Mouse (Mus musculus) liver, embryonic 14.5 days (tissue): ENCODE measurements around the gene Olah. TPM values are rescaled to one million over a fixed set of nuclear protein-coding genes. Genes with fewer than 3 reads are reported as not detected.
"Not testable (repeated sequence)": the region's sequence is repeated elsewhere in the genome, so short reads cannot be mapped to it uniquely, and the experiment has no call there.

Source experiments
- ATAC-seq: fragments of 200-750 bp; cut with Nextera tagmentation; 2 replicates; pipeline ENCODE4 v1.8.0; 2017; ENCODE audit warnings: moderate number of reproducible peaks, mild to moderate bottlenecking, moderate library complexity; ENCODE audit not compliant: insufficient read depth
- DNase-seq, 3 experiments: peaks; one replicate each; pipeline ENCODE4 v3.0.0-alpha.2; 2012 to 2013; ENCODE audit warnings: low read depth in 3 of 3, low spot score in 3 of 3
- H3K27ac ChIP-seq: fragments of 300-500 bp; sonication (generic); 2 replicates; pipeline ENCODE4 v1.5.1; 2014; ENCODE audit warnings: moderate library complexity, mild to moderate bottlenecking, control low read depth, inconsistent platforms
- H3K27me3 ChIP-seq: fragments of 300-500 bp; sonication (generic); 2 replicates; pipeline ENCODE4 v1.6.1; 2014; ENCODE audit warnings: mild to moderate bottlenecking, low read length, moderate library complexity; ENCODE audit not compliant: control insufficient read depth, insufficient read depth
- H3K36me3 ChIP-seq: fragments of 300-500 bp; sonication (generic); replicated peaks from 2 replicates; pipeline ENCODE4 v1.6.1; 2014; ENCODE audit warnings: low read depth; ENCODE audit not compliant: control insufficient read depth, insufficient read depth
- H3K4me1 ChIP-seq, 2 experiments: fragments of 200-500 bp in 1 of 2; fragments of 300-500 bp in 1 of 2; sonication (generic) in 1 of 2; replicated peaks; 2 replicates each; pipeline ENCODE4 v1.6.1; 2012 to 2014; ENCODE audit warnings: antibody characterized with exemption in 1 of 2, inconsistent platforms in 1 of 2, low read length in 1 of 2; ENCODE audit not compliant: control insufficient read depth in 2 of 2, insufficient read depth in 2 of 2
- H3K4me2 ChIP-seq: fragments of 300-500 bp; sonication (generic); 2 replicates; pipeline ENCODE4 v1.6.1; 2014; ENCODE audit warnings: low read depth, mild to moderate bottlenecking, control low read depth, moderate library complexity
- H3K4me3 ChIP-seq, 2 experiments: fragments of 200-500 bp in 1 of 2; fragments of 300-500 bp in 1 of 2; sonication (generic) in 1 of 2; 2 replicates each; pipeline ENCODE4 v1.5.1; 2012 to 2014; ENCODE audit warnings: low read depth in 2 of 2, low read length in 2 of 2, mild to moderate bottlenecking in 2 of 2, control low read depth in 1 of 2, inconsistent platforms in 1 of 2, moderate library complexity in 1 of 2; ENCODE audit not compliant: insufficient read depth in 1 of 2
- H3K9ac ChIP-seq: fragments of 300-500 bp; sonication (generic); replicated peaks from 2 replicates; pipeline ENCODE4 v1.6.1; 2014; ENCODE audit warnings: mild to moderate bottlenecking, control low read depth, moderate library complexity
- H3K9me3 ChIP-seq: fragments of 300-500 bp; sonication (generic); 2 replicates; pipeline ENCODE4 v1.6.1; 2016; ENCODE audit warnings: low read length, mixed read lengths; ENCODE audit not compliant: control insufficient read depth
- CTCF ChIP-seq: IDR thresholded peaks from 2 replicates; pipeline ENCODE4 v1.5.1; 2016; ENCODE audit warnings: antibody characterized with exemption, low read depth, control low read depth
- EP300 ChIP-seq: IDR thresholded peaks from 2 replicates; pipeline ENCODE4 v1.6.1; 2016; ENCODE audit warnings: antibody characterized with exemption, low read depth
- WGBS: fragments of 180-500 bp; shearing (Covaris S2); extraction: QIAGEN DNeasy Blood & Tissue Kit; methylation state at CpG from one replicate; pipeline ENCODE4 v1.1.7; 2014; ENCODE audit not compliant: insufficient replicate concordance; 5-methylcytosine and 5-hydroxymethylcytosine counted together
- polyA plus RNA-seq, 2 experiments: library from polyadenylated mRNA; depleted of rRNA in 1 of 2; stranded (reverse) in 1 of 2; unstranded in 1 of 2; fragments of >200 nt; fragmentation: Nextera tagmentation in 1 of 2; extraction: Ambion mirVana in 1 of 2; gene quantifications; 2 replicates each; pipeline versions ENCODE4 v1.2.1 to v1.2.3; 2012 to 2014

Gene Olah
- not detected in 2 replicates for polyA plus RNA-seq (2012; rRNA removed)
- not detected in 2 replicates for polyA plus RNA-seq (2014; fragmentation: Nextera tagmentation; extraction: Ambion mirVana)

GRCm38 (mm10) chr2:3397110-3397509, at the start of gene Olah:
Gene Olah, minus strand, starts transcription at chr2:3397210.
- H3K4me2 ChIP-seq, H3K9me3 ChIP-seq, H3K4me1 ChIP-seq, H3K27ac ChIP-seq, ATAC-seq, H3K4me3 ChIP-seq, H3K9ac ChIP-seq, H3K27me3 ChIP-seq, DNase-seq, H3K36me3 ChIP-seq: not testable (repeated sequence)
- 53% methylated on average over 10 of the region's 10 CpGs for WGBS

GRCm38 (mm10) chr2:3445984-3446383, 49.0 kb upstream of the Olah start:
- ATAC-seq, result no peak
- no peak for DNase-seq
- peaks cover 2% of the 10 kb centered on the region; the same call in 1 of the 2 replicates for H3K36me3 ChIP-seq
- no peak overlapping the region for H3K9ac ChIP-seq
- H3K4me1 ChIP-seq, result no peaks in the 10 kb centered on the region
- H3K4me3 ChIP-seq, result no peak overlapping the region
- no peak overlapping the region for H3K27ac ChIP-seq
- H3K27me3 ChIP-seq, result no peaks in the 10 kb centered on the region
- 74% methylated on average over 4 of the region's 4 CpGs for WGBS
- H3K9me3 ChIP-seq, result no peaks in the 10 kb centered on the region
- TF ChIP-seq EP300, result no peak
- no peak for TF ChIP-seq CTCF
- H3K4me2 ChIP-seq, result no peak overlapping the region

- H3K9me3 ChIP-seq, result no peaks in the 10 kb centered on the region
- peaks cover 2% of the 10 kb centered on the region for H3K36me3 ChIP-seq
- H3K27me3 ChIP-seq, result no peaks in the 10 kb centered on the region
- TF ChIP-seq EP300, result no peak
- TF ChIP-seq CTCF, result no peak
- no peak overlapping the region for H3K4me2 ChIP-seq
- DNase-seq (no peak), ATAC-seq (no peak)
- 70% methylated on average over 7 of the region's 7 CpGs for WGBS
- no peak overlapping the region for H3K9ac ChIP-seq
- H3K4me1 ChIP-seq, result no peaks in the 10 kb centered on the region
- H3K27ac ChIP-seq, result no peak overlapping the region
- no peak overlapping the region for H3K4me3 ChIP-seq
Observed at GRCm38 (mm10) chr2:3444206-3444605, 47.2 kb upstream of the Olah start.

GRCm38 (mm10) chr2:3437956-3438355, 40.9 kb upstream of the Olah start:
- TF ChIP-seq CTCF, result no peak
- no peak for TF ChIP-seq EP300
- Histone ChIP-seq H3K9ac (no peak overlapping the region), H3K27ac (no peak overlapping the region), H3K9me3 (no peaks in the 10 kb centered on the region), H3K27me3 (no peaks in the 10 kb centered on the region), H3K4me2 (no peak overlapping the region), H3K4me1 (no peaks in the 10 kb centered on the region), H3K36me3 (no peaks in the 10 kb centered on the region; the same call in none of the 2 replicates), H3K4me3 (no peak overlapping the region)
- DNase-seq, result no peak
- WGBS, result 79% methylated on average over 7 of the region's 7 CpGs
- no peak for ATAC-seq

- Histone ChIP-seq H3K9ac (no peak overlapping the region), H3K4me1 (no peaks in the 10 kb centered on the region), H3K9me3 (no peaks in the 10 kb centered on the region), H3K36me3 (no peaks in the 10 kb centered on the region; the same call in none of the 2 replicates), H3K4me3 (no peak overlapping the region), H3K27me3 (no peaks in the 10 kb centered on the region), H3K27ac (no peak overlapping the region), H3K4me2 (no peak overlapping the region)
- ATAC-seq (no peak), DNase-seq (no peak)
- WGBS, result 82% methylated on average over 6 of the region's 6 CpGs
- no peak for TF ChIP-seq EP300
- no peak for TF ChIP-seq CTCF
Observed at GRCm38 (mm10) chr2:3435369-3436061, 38.5 kb upstream of the Olah start.
